Mouse (Mus musculus): Measurements from ENCODE around the gene 4930402H24Rik. TPM values are rescaled to one million over a fixed set of nuclear protein-coding genes. Genes with fewer than 3 reads are reported as not detected.
A peak's percentile ranks its signal among the peaks of the same experiment; 100 is the strongest.

Gene 4930402H24Rik
- polyA plus RNA-seq (2011; ENCODE audit: insufficient read length, low read depth, missing spikeins), result 67.2 and 101 TPM in 2 replicates

- TF ChIP-seq POLR2A (IDR thresholded peaks at IDR 0.05; ENCODE audit: low read depth, low read length), result peak; percentile 93
- no peak for TF ChIP-seq CTCF (IDR thresholded peaks at IDR 0.05; ENCODE audit: borderline replicate concordance, insufficient read depth, low read length)
- no peak within 1 kb of the TSS for H3K27ac ChIP-seq (ENCODE audit: insufficient read depth, low read length)
- peaks cover 6% of the 10 kb centered on the region; the same call in 1 of the 2 replicates for H3K4me1 ChIP-seq (ENCODE audit: control insufficient read depth, insufficient read depth, low read length)
- H3K4me3 ChIP-seq (ENCODE audit: insufficient read depth, low read length), result peak within 1 kb of the TSS; percentile 86
Measured at GRCm38 (mm10) chr2:130905751-130906583, at the start of gene 4930402H24Rik, which contains the start of gene Atrn. 4930402H24Rik (minus strand) TSS chr2:130906406. Atrn (plus strand) TSS chr2:130906495.

- no peaks in the 10 kb centered on the region for H3K4me1 ChIP-seq (ENCODE audit: control insufficient read depth, insufficient read depth, low read length)
- TF ChIP-seq POLR2A (IDR thresholded peaks at IDR 0.05; ENCODE audit: low read depth, low read length), result no peak
- peak; percentile 83; the same call in 1 of the 2 replicates for TF ChIP-seq CTCF (IDR thresholded peaks at IDR 0.05; ENCODE audit: borderline replicate concordance, insufficient read depth, low read length)
Measured at GRCm38 (mm10) chr2:130950548-130950947, 44.3 kb upstream of the 4930402H24Rik start.

GRCm38 (mm10) chr2:130949781-130950180 lies 43.6 kb upstream of the 4930402H24Rik start:
- TF ChIP-seq CTCF (IDR thresholded peaks at IDR 0.05; ENCODE audit: borderline replicate concordance, insufficient read depth, low read length), result no peak
- no peak for TF ChIP-seq POLR2A (IDR thresholded peaks at IDR 0.05; ENCODE audit: low read depth, low read length)
- no peak overlapping the region for H3K4me3 ChIP-seq (ENCODE audit: insufficient read depth, low read length)
- H3K27ac ChIP-seq (ENCODE audit: insufficient read depth, low read length), result no peak overlapping the region
- H3K4me1 ChIP-seq (ENCODE audit: control insufficient read depth, insufficient read depth, low read length), result no peaks in the 10 kb centered on the region

More at GRCm38 (mm10) chr2:130950548-130950947, 44.3 kb upstream of the 4930402H24Rik start:
- no peak overlapping the region for H3K27ac ChIP-seq (ENCODE audit: insufficient read depth, low read length)
- no peak overlapping the region for H3K4me3 ChIP-seq (ENCODE audit: insufficient read depth, low read length)

- TF ChIP-seq POLR2A (IDR thresholded peaks at IDR 0.05; ENCODE audit: low read depth, low read length) (no peak), CTCF (IDR thresholded peaks at IDR 0.05; ENCODE audit: borderline replicate concordance, insufficient read depth, low read length) (no peak)
- H3K27ac ChIP-seq (ENCODE audit: insufficient read depth, low read length), result no peak overlapping the region
- H3K4me3 ChIP-seq (ENCODE audit: insufficient read depth, low read length), result no peak overlapping the region
- no peaks in the 10 kb centered on the region for H3K4me1 ChIP-seq (ENCODE audit: control insufficient read depth, insufficient read depth, low read length)
Measured at GRCm38 (mm10) chr2:130932865-130933264, 26.7 kb upstream of the 4930402H24Rik start.

- Histone ChIP-seq H3K4me1 (ENCODE audit: control insufficient read depth, insufficient read depth, low read length) (no peaks in the 10 kb centered on the region), H3K4me3 (ENCODE audit: insufficient read depth, low read length) (no peak overlapping the region), H3K27ac (ENCODE audit: insufficient read depth, low read length) (no peak overlapping the region)
- no peak for TF ChIP-seq CTCF (IDR thresholded peaks at IDR 0.05; ENCODE audit: borderline replicate concordance, insufficient read depth, low read length)
- no peak for TF ChIP-seq POLR2A (IDR thresholded peaks at IDR 0.05; ENCODE audit: low read depth, low read length)
Measured at GRCm38 (mm10) chr2:130929994-130930393, 23.8 kb upstream of the 4930402H24Rik start.

GRCm38 (mm10) chr2:130928530-130928929 lies 22.3 kb upstream of the 4930402H24Rik start:
- Histone ChIP-seq H3K4me3 (ENCODE audit: insufficient read depth, low read length) (no peak overlapping the region), H3K4me1 (ENCODE audit: control insufficient read depth, insufficient read depth, low read length) (no peaks in the 10 kb centered on the region)
- TF ChIP-seq POLR2A (IDR thresholded peaks at IDR 0.05; ENCODE audit: low read depth, low read length) (no peak), CTCF (IDR thresholded peaks at IDR 0.05; ENCODE audit: borderline replicate concordance, insufficient read depth, low read length) (no peak)

GRCm38 (mm10) chr2:130928031-130928430 lies 21.8 kb upstream of the 4930402H24Rik start:
- Histone ChIP-seq H3K27ac (ENCODE audit: insufficient read depth, low read length) (no peak overlapping the region), H3K4me1 (ENCODE audit: control insufficient read depth, insufficient read depth, low read length) (no peaks in the 10 kb centered on the region), H3K4me3 (ENCODE audit: insufficient read depth, low read length) (no peak overlapping the region)
- no peak for TF ChIP-seq POLR2A (IDR thresholded peaks at IDR 0.05; ENCODE audit: low read depth, low read length)
- TF ChIP-seq CTCF (IDR thresholded peaks at IDR 0.05; ENCODE audit: borderline replicate concordance, insufficient read depth, low read length), result no peak

More at GRCm38 (mm10) chr2:130928530-130928929, 22.3 kb upstream of the 4930402H24Rik start:
- H3K27ac ChIP-seq (ENCODE audit: insufficient read depth, low read length), result no peak overlapping the region

GRCm38 (mm10) chr2:130924950-130925349 lies 18.7 kb upstream of the 4930402H24Rik start:
- Histone ChIP-seq H3K4me3 (ENCODE audit: insufficient read depth, low read length) (no peak overlapping the region), H3K27ac (ENCODE audit: insufficient read depth, low read length) (no peak overlapping the region), H3K4me1 (ENCODE audit: control insufficient read depth, insufficient read depth, low read length) (no peaks in the 10 kb centered on the region)
- TF ChIP-seq POLR2A (IDR thresholded peaks at IDR 0.05; ENCODE audit: low read depth, low read length), result no peak
- TF ChIP-seq CTCF (IDR thresholded peaks at IDR 0.05; ENCODE audit: borderline replicate concordance, insufficient read depth, low read length), result no peak

- TF ChIP-seq POLR2A (IDR thresholded peaks at IDR 0.05; ENCODE audit: low read depth, low read length), result no peak
- TF ChIP-seq CTCF (IDR thresholded peaks at IDR 0.05; ENCODE audit: borderline replicate concordance, insufficient read depth, low read length), result no peak
Measured at GRCm38 (mm10) chr2:130919062-130919593, 12.9 kb upstream of the 4930402H24Rik start.

GRCm38 (mm10) chr2:130917686-130918085 lies 11.5 kb upstream of the 4930402H24Rik start:
- TF ChIP-seq CTCF (IDR thresholded peaks at IDR 0.05; ENCODE audit: borderline replicate concordance, insufficient read depth, low read length) (no peak), POLR2A (IDR thresholded peaks at IDR 0.05; ENCODE audit: low read depth, low read length) (no peak)
- H3K4me3 ChIP-seq (ENCODE audit: insufficient read depth, low read length), result no peak overlapping the region
- H3K27ac ChIP-seq (ENCODE audit: insufficient read depth, low read length), result no peak overlapping the region
- H3K4me1 ChIP-seq (ENCODE audit: control insufficient read depth, insufficient read depth, low read length), result peaks cover 2% of the 10 kb centered on the region; the same call in 1 of the 2 replicates

More at GRCm38 (mm10) chr2:130919062-130919593, 12.9 kb upstream of the 4930402H24Rik start:
- Histone ChIP-seq H3K4me1 (ENCODE audit: control insufficient read depth, insufficient read depth, low read length) (peaks cover 2% of the 10 kb centered on the region; the same call in 1 of the 2 replicates), H3K27ac (ENCODE audit: insufficient read depth, low read length) (no peak overlapping the region), H3K4me3 (ENCODE audit: insufficient read depth, low read length) (no peak overlapping the region)
